Mouse (Mus musculus) adrenal gland, postnatal 25 days (tissue): ENCODE measurements at regions not wholly inside any gene's neighbourhood (a gene's known extent, or its start where the extent isn't known, plus 50 kb on each side); places are given as distances from the start of the nearest gene placed in this dataset.
A peak's percentile ranks its signal among the peaks of the same experiment; 100 is the strongest.

Experiments used
- DNase-seq: peaks from one replicate; pipeline ENCODE4 v3.0.0; 2021; ENCODE audit warnings: mixed read lengths
- microRNA-seq, 2 experiments: library from miRNA; unstranded; fragments of <30 nt; microRNA quantifications; one replicate each; pipeline ENCODE4 v1.2.0; 2021

DNA sequence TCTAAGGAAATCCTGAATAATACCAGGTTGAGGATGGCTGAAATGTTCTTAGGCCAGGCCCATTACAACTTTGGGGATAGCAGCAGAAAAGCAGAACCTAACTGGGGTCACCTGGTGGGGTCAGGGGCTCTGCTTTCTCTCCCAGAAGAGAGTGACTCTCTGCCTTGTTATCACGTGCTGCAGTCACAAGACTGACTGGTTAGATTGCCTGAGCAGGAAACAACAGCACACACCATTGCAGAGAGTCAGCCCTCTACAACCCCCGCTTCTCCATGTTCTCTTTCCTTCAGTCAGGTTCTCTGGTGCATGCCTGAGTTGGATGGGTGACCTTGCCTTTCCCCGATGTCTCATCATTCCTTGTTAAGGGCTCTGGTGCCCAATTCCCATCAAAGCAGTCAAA is 91.2 kb upstream of the Hsd17b12 start:
- DNase-seq: no peak

DNA sequence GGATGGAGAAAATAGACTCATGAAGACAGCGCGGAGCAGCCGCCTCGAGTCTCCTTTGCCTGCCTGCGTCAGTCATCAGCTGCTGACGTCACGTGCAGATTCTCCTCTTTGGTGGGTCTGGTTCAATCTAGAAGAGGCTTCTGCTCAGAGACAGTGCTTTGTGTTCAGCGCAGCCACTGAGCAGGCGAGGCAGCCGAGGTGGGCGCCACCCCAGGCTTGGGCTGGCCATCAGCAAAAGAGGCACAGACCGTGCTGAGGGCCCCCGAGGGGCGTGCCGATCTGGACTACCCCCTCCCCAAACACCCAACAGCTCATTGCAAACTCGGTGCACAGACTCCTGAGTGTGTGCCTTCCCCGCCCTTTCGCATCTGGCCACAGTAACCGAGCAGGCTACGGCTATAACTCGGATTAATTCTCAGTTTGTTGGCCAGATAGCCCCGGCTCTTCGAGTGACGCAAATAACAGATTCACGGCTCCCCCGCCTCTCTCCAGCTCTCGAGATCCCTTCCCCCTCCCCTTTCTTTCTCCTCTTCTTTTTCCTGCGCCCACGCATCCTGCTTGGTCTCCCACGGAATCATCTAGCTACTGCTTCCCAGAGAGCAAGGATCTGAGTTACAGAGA is 89.2 kb upstream of the Hsd17b12 start:
- DNase-seq: no peak

DNA sequence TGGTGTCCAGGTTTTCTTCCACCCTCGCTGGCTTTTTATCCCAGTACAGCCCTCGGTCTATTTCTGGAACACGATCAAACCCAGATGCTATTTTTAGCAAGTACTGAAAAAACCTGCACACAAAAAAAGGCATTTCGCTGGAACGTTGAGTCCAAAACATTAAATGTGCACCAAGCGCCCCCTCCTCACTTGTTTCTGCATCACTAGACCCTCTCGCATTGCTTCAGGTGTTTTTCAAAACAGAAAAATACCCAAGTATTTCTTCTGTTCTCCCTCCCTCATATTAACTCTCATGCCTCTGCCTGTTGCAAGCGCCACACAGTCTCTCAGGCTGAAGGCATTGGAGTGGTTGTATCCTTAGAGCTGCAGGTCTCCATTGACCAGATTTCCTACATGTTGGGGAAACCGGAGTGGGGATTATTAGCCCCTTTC is 88.4 kb upstream of the Hsd17b12 start:
- no peak for DNase-seq

DNA sequence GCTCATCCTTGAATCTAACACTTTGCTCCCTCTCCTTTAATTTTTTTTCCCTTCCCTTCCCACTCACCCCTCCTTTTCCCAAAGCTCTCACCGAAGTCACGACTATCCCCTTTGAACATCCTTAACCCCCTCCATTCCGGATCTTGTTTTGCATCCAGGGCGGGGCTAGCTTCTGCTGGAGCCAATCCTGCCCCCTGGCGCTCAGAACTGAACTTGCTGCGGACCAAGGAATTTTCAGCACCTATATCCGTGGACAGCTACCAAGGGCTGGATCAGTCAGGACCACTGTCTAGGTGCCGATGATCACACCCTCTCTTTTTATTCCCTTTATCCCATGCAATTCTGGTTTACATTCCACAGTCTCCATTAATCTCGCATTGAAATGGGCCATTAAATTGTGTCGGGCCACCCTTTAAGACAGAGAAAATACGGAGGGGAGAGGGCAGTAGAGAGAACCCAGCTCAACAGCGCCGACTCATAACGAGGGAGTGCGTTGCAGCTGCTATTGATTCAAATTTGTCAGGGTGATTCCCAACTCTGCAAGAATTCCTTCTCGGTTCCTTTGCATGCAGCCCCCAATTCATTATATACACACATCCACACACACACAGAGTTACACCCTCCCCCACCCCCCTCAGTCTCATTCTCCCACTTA is 87.7 kb upstream of the Hsd17b12 start:
- DNase-seq: peak; percentile 74

DNA sequence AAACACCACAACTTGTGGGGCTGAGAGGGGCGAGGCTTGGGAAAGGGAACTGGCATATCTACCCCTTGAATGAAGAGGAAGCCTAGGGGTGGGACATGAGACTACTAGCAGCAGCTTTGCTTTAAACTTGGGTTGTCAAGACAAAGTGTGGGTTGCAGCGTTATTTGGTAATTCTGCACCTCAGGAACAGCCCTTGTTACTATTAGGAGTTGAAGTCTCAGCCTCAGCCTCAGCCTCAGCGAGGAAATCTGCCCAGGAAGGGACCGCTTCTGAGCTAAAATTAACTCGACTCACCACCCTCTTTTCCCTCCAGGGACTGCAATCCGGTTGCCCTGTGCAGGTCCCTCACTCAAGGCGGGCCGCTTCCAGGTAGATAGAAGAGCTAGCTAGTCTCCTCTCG is 86.4 kb upstream of the Hsd17b12 start:
- no peak for DNase-seq

DNA sequence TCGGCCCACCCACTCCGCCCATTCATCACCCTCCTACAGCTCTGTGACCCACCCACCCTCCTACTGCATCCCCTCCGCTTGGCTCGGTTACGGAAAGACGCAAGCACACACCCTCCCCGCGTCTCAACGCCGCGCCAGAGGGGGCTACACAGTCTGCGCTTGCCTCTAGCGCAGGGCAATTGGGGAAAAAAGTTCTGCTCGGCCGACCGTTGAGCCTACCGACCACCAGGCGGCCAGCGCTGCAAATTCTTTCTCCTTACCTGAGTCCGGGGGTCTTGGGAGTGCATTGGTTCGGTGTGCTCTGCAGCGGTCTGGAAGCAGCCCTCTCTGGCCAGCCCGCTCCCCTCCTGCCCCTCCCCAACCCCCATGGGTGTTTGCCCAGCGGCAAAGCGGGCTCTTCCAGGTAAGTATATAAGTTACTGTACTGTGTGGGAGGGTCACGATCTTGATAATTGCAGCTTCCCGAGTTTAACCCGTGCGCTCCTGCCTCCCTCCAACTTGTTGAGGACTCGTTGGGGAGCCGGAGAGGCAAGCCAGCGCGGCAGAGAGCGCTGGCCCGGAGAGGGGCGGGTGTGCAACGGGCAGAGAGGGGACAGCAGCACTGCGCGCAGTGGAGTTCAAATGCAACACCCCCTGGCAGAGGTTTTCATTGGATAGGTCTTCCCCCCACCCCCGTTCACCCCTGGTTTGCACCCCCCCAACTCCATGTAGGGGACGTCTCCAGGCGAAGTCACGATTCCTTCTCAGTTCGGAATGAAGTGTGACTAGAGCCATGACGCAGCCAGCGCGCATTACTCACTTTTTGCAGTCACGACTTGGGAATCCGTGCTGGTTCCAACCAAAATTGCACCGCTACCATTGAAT is 85.5 kb upstream of the Hsd17b12 start:
- DNase-seq: peak; percentile 40

DNA sequence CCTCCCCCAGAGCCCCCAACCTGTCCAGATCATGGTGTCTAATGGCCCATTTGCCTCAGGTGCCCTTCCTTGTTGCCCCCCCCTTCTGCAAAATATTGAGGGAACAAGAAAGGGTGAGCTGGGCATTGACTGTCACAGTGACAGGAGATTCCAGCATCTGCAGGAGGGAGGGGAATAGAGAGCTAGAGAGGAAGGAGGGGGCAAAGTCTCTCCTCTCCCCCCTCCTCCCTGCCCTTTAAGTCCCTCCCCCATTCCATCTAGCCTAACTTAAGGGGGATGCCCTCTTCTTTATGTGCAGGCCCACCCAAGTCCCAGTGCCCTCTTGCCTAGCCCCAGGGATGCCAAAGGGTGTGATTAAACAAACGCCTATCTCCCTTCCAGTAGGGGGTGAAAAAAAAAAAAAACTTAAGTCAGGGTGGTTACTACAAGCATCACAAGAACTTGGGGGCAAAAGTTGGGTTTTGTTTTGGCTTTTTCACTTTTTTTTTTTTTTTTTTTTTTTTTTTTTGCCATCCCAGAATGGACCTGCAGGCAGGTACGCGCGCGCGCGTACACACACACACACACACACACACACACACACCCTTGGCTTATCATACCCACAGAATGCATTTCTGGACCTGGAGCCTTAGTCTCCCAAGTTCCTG is 84.8 kb upstream of the Hsd17b12 start:
- DNase-seq: no peak

DNA sequence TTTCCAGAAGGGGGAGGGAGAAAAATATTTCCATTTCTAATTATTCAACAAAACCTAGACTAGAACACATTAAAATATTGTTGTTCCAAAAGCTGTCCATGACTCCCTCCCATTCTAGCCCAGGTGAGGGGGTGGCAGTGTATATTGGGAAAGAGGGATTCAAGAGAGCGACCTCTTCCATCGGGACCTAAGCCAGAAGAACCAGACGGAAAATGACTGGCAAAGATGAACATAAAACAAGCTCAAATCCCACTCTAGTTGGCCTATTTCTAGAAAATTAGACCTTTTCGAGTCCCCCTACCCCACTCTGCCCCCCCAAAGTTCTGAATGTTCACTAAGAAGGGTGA is 84.3 kb upstream of the Hsd17b12 start:
- no peak for DNase-seq

DNA sequence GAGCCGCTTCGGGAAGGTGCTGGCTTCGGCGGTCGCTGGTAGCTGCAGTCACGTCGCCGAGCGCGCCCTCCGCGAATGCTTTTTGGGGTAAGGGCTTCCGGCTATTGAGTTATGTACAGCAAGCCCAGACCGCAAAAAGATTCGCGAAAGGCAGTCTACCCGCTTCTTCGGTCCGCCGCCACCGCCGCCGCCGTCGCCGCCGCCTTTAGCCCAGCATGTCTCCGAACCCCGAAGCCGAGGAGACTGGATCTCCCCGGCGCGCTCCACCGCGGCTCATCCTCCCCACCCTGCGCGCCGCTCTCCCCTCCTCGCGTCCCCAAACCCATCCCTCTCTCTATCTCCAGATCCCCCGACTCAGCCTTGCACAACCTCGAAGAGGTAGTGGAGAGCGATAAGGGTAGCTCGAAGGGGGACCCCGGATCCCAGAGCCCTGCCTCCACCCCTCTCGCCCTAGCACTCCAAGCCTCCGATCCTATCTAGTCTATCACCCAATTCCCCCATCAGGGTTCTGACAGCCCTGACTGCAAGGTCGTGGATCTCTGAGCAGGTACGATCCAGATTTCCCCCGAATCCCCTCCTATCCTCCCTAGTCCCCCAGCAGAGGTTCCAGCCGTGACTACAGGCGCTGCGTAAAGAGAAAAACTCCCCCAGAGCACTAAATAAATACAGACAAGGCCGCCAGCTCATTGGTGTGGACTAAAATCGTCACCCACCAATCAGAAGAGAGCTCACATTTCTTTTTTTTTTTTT is 83.7 kb upstream of the Hsd17b12 start:
- peak; percentile 24 for DNase-seq

DNA sequence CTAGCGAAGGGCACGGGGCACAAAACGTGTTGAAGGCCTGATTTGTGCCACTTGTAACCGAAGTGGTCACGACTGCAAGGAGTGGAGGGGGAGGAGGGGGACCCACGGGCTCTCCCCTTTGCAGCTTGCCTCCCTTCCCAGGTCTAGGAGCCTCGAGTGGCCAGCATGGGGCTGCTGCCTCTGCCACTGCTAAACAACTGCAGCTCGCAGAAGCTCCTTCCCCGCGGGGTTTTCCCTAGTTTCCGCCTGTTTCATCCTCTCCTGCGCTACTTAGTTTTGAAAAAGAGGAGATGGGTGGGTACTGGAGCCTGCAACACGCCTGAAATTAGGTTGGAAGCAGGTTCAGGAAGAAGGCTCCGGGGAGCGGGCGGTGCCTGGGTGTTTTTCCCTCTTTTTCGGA is 82.6 kb upstream of the Hsd17b12 start:
- DNase-seq: no peak

DNA sequence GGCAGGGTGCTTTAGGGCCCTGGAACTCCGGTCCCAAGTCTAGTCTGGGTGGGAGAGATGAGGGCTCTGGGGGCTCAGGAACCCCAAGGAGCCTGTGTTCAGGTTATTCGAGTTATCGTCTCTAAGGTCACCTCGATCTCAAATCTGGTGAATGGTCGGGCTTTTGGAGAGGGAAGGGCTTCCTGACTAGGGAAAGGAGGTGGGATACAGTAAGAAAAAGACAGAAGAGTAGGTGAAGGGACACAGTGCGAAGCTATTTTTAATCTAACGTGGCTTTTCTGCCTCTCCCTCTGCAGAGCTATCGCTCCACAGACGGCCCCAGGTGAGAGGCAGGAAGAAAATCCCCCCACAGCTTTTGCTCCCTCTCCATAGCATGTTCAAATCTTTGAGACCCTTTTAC is 81.8 kb upstream of the Hsd17b12 start:
- no peak for DNase-seq

DNA sequence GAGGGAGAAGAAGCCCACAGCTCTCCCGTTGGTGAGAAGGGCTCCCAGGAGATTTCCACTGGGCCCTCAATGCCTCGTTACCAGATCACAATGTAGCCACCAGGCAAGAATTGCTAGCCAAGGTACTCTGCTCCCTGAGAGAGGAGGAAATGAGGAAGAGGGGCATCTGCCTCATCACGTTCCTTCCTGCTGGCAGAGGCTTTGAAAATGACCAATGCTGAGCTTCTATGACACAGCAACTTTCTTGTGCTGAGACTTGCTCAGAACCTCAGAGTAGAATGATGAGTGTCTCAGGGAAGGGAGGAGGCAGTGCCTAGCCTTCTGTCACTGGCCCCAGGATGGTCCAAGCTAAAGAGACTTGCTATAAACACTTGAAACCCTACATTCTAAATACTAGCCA is 78.7 kb upstream of the Hsd17b12 start:
- DNase-seq: no peak

DNA sequence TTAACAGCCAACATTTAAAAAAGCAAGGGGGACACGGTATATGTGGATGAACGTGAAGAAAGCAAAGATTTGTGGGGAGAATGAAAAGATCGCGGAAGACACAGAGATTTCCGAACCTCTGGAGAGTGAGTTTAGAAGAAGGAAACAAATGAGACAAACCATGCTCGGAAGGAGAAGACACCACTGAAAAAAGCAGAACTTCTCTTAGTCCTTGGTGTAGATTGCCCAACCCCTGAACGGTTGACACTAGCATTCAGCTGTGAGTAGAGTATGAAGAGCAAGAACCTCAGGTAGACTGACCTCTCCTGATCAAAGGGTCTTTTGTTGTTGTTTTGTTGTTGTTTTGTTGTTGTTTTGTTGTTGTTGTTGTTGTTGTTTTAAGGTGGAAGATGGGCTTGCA is 75.8 kb upstream of the Hsd17b12 start:
- DNase-seq: no peak

DNA sequence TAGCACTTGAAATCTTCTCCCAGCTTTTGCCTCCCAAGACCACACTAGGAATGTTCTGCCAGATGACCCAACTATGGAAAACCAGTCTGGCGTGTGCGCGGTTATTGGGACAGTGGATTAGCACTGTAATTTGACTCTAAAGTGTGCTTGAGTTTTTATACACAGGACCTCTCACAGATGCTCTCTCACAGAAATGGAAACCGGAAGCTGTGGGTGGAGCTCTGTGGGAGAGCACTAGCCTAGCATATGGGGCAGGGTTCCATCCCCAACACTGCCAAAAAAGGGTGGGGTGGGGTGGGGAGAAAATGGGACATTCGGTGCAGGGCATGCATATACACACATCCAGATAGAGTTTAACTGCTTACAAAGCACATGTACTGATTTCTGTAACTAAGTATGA is 61.7 kb upstream of the Hsd17b12 start:
- DNase-seq: no peak

DNA sequence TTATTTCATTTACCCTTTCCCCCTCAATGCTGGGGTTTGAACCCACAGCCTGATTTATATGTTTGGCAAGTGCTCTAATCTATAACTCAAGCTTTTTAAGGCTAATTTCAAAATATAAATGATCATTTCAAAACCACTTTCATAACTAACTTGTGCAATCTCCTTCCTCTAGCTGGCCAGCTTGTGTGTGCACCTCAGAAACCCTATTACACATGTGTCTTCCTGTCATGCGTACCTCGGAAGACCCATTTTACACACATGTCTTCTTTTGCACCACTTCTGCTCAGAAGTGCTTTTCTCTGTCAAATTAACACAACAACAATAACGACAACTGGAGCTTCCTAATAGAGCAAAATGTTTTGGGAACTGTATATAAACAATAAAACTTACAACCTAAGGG is 59.7 kb upstream of the Hsd17b12 start:
- DNase-seq: no peak

DNA sequence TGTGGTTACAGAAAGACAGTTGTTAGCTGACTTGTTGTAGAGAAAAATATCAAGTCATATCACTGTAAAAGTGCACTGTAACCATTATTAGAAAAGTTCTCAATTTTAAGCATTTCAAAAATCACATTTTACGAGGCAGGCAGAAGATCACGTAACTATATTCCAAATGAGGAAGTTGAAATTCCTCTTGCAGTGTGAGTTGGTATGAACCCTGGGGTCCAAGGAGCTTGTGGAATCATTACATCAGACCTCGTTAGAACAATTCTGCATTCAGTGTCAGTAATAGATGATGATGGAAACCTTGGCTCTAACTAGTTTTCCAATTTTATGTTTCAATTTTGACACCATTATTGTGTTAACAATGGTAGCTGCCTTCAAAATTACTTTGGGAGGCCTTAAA is 57.7 kb upstream of the Hsd17b12 start:
- no peak for DNase-seq

Small RNA genes in the stretch of these regions (microRNA-seq; reads per million reads assigned to microRNA genes)
- gene Mir129-2 (0 reads per million in 2 experiments), gene Mir129b (0 reads per million in 2 experiments)
